ENCODE assay signal across 12 mouse cellular contexts in genomic region chr6:115971273-115972060, GRCm38 (mm10). TPM values are rescaled to one million over a fixed set of nuclear protein-coding genes. Genes with fewer than 3 reads are reported as not detected.
A peak's percentile ranks its signal among the peaks of the same experiment; 100 is the strongest.
DNase-seq lines count a peak whose midpoint lies in the region; ATAC-seq and TF ChIP-seq lines count a peak whose summit lies in the region.
"Had no signal": no experiment of that assay in that cellular context is flagged by ENCODE, and none has a peak within 500 bp of the region (broad histone marks: within the 10 kb centered on the region; RNA-seq: fewer than 3 reads in every experiment).

No protein-coding gene starts in this region.

- H3K27ac ChIP-seq in heart, embryonic 15.5 days = peak overlapping the region; percentile 53
- no peak overlapping the region for H3K27ac ChIP-seq in heart, embryonic 11.5 days (ENCODE audit: low read depth, low read length)
- H3K27ac ChIP-seq in bone marrow macrophage, adult 2 months (ENCODE audit: insufficient read depth, low read depth, low read length) = 0 out of 2 replicates have a peak overlapping the region, but pooled peaks have one; percentile 19
- H3K27ac ChIP-seq in forebrain, embryonic 16.5 days (ENCODE audit: low read length) = no peak overlapping the region

- no peak overlapping the region for H3K9ac ChIP-seq in heart, embryonic 15.5 days
- H3K9ac ChIP-seq in heart, embryonic 11.5 days (ENCODE audit: low read depth, low read length) = no peak overlapping the region
- H3K9ac ChIP-seq in forebrain, embryonic 16.5 days (replicated peaks; ENCODE audit: low read depth, low read length) = no peak overlapping the region

- no peaks in the 10 kb centered on the region for H3K27me3 ChIP-seq in heart, embryonic 15.5 days
- no peaks in the 10 kb centered on the region; the same call in 1 of the 2 replicates for H3K27me3 ChIP-seq in heart, embryonic 11.5 days (ENCODE audit: control insufficient read depth, insufficient read depth, low read length)
- no peaks in the 10 kb centered on the region for H3K27me3 ChIP-seq in forebrain, embryonic 16.5 days (replicated peaks; ENCODE audit: control insufficient read depth, insufficient read depth, low read length)

- 0 out of 2 replicates have a peak, but pooled peaks cover 9% of the 10 kb centered on the region for H3K36me3 ChIP-seq in heart, embryonic 15.5 days
- no peaks in the 10 kb centered on the region for H3K36me3 ChIP-seq in heart, embryonic 11.5 days (ENCODE audit: control insufficient read depth, insufficient read depth, low read length)
- H3K36me3 ChIP-seq in forebrain, embryonic 16.5 days (ENCODE audit: control insufficient read depth, insufficient read depth) = no peaks in the 10 kb centered on the region

- TF ChIP-seq CTCF in bone marrow macrophage, adult 2 months (IDR thresholded peaks at IDR 0.05; ENCODE audit: low read depth, low read length) = no peak

- peaks cover 55% of the 10 kb centered on the region for H3K4me1 ChIP-seq in heart, embryonic 15.5 days (replicated peaks)
- H3K4me1 ChIP-seq in heart, embryonic 11.5 days (ENCODE audit: control insufficient read depth, insufficient read depth, low read length) = peaks cover 27% of the 10 kb centered on the region
- H3K4me1 ChIP-seq in bone marrow macrophage, adult 2 months (ENCODE audit: control insufficient read depth, insufficient read depth, low read length) = peaks cover 59% of the 10 kb centered on the region
- H3K4me1 ChIP-seq in forebrain, embryonic 16.5 days (replicated peaks; ENCODE audit: control insufficient read depth, insufficient read depth, low read length) = peaks cover 18% of the 10 kb centered on the region

- no peak overlapping the region for H3K4me3 ChIP-seq in heart, embryonic 15.5 days
- H3K4me3 ChIP-seq in heart, embryonic 11.5 days (ENCODE audit: low read depth, low read length) = no peak overlapping the region
- no peak overlapping the region for H3K4me3 ChIP-seq in bone marrow macrophage, adult 2 months (ENCODE audit: insufficient read depth, low read length)
- H3K4me3 ChIP-seq in forebrain, embryonic 16.5 days (replicated peaks; ENCODE audit: low read length) = no peak overlapping the region
- H3K4me3 ChIP-seq: myocyte had no signal

- H3K9me3 ChIP-seq in heart, embryonic 15.5 days (replicated peaks) = no peaks in the 10 kb centered on the region
- H3K9me3 ChIP-seq in heart, embryonic 11.5 days (replicated peaks; ENCODE audit: control insufficient read depth, low read length) = no peaks in the 10 kb centered on the region
- no peaks in the 10 kb centered on the region for H3K9me3 ChIP-seq in forebrain, embryonic 16.5 days (ENCODE audit: control insufficient read depth, low read length)

- no peak for TF ChIP-seq POLR2A in bone marrow macrophage, adult 2 months (IDR thresholded peaks at IDR 0.05; ENCODE audit: borderline replicate concordance, low read depth, low read length)

- H3K4me2 ChIP-seq in heart, embryonic 15.5 days = no peak overlapping the region
- H3K4me2 ChIP-seq in heart, embryonic 11.5 days = no peak overlapping the region
- H3K4me2 ChIP-seq in forebrain, embryonic 16.5 days (ENCODE audit: low read length) = no peak overlapping the region

- WGBS in heart, embryonic 15.5 days = 35% methylated on average over 13 of the region's 13 CpGs
- 38% methylated on average over 13 of the region's 13 CpGs for WGBS in heart, embryonic 11.5 days (ENCODE audit: insufficient replicate concordance)
- 40% methylated on average over 13 of the region's 13 CpGs for WGBS in forebrain, embryonic 16.5 days

- DNase-seq in lung, postnatal 36 days = peak; percentile 71
- no peak for DNase-seq in urinary bladder, postnatal 10 days (ENCODE audit: low spot score)
- no peak for DNase-seq in adrenal gland, postnatal 10 days

- ATAC-seq in heart, embryonic 15.5 days (replicated peaks; ENCODE audit: insufficient number of reproducible peaks, insufficient read depth, low FRiP score, low read depth) = no peak
- ATAC-seq in heart, embryonic 11.5 days (replicated peaks; ENCODE audit: insufficient number of reproducible peaks, low FRiP score, low TSS enrichment) = no peak
- ATAC-seq in forebrain, embryonic 16.5 days = peak; percentile 54; the same call in 1 of the 2 replicates
- no peak for ATAC-seq in frontal cortex, adult (ENCODE audit: low TSS enrichment)

RNA-seq across cellular contexts. Expression of gene Plxnd1, which starts 23.3 kb away (rescaled TPM):
- polyA plus RNA-seq in heart, embryonic 15.5 days (2015; fragmentation: Nextera tagmentation; extraction: Ambion mirVana) = 38.6 and 53.4 TPM in 2 replicates
- polyA plus RNA-seq in heart, embryonic 11.5 days (2014; fragmentation: Nextera tagmentation; extraction: Ambion mirVana) = 56.1 and 60.0 TPM in 2 replicates
- polyA plus RNA-seq in bone marrow macrophage, adult 2 months (2012; ENCODE audit: insufficient read depth, insufficient read length, missing spikeins) = 205 and 222 TPM in 2 replicates
- 19.4 and 19.8 TPM in 2 replicates for polyA plus RNA-seq in forebrain, embryonic 16.5 days (2015; fragmentation: Nextera tagmentation; extraction: Ambion mirVana)
- 100 to 1,000 TPM; 155 to 215 TPM for total RNA-seq in adrenal gland, postnatal 10 days (2021)

RNA-seq across cellular contexts. Expression of gene H1foo, which starts 26.7 kb away (rescaled TPM):
- not detected in 2 replicates for polyA plus RNA-seq in heart, embryonic 15.5 days (2015; fragmentation: Nextera tagmentation; extraction: Ambion mirVana)
- polyA plus RNA-seq in heart, embryonic 11.5 days (2014; fragmentation: Nextera tagmentation; extraction: Ambion mirVana) = not detected in 2 replicates
- not detected in 2 replicates for polyA plus RNA-seq in bone marrow macrophage, adult 2 months (2012; ENCODE audit: insufficient read depth, insufficient read length, missing spikeins)
- polyA plus RNA-seq in forebrain, embryonic 16.5 days (2015; fragmentation: Nextera tagmentation; extraction: Ambion mirVana) = not detected in 2 replicates
- total RNA-seq in adrenal gland, postnatal 10 days (2021) = not detected
- total RNA-seq: ES-E14 had no signal
- polyA plus RNA-seq: cerebellum, adult 2 months; intestine, embryonic 14.5 days; myocyte had no signal

RNA-seq across cellular contexts. Expression of gene Rho, which starts 39.9 kb away (rescaled TPM):
- not detected in 2 replicates for polyA plus RNA-seq in heart, embryonic 15.5 days (2015; fragmentation: Nextera tagmentation; extraction: Ambion mirVana)
- polyA plus RNA-seq in heart, embryonic 11.5 days (2014; fragmentation: Nextera tagmentation; extraction: Ambion mirVana) = 0.04 and 0.16 TPM in 2 replicates
- polyA plus RNA-seq in bone marrow macrophage, adult 2 months (2012; ENCODE audit: insufficient read depth, insufficient read length, missing spikeins) = not detected in 2 replicates
- 0.15 TPM in 1 of 2 replicates, not detected in the other for polyA plus RNA-seq in forebrain, embryonic 16.5 days (2015; fragmentation: Nextera tagmentation; extraction: Ambion mirVana)
- under 1 TPM; 0.39 to 0.42 TPM for total RNA-seq in adrenal gland, postnatal 10 days (2021)
- polyA plus RNA-seq: intestine, embryonic 14.5 days had no signal

Comparison
In these comparisons a context has a peak if more than half of its experiments do, and no peak if none do; other contexts are left out.
1. H3K27ac ChIP-seq: peak in heart, embryonic 15.5 days (single experiment) and bone marrow macrophage, adult 2 months (single experiment); none in heart, embryonic 11.5 days (single experiment) and forebrain, embryonic 16.5 days (single experiment).